Mouse (Mus musculus) heart, embryonic 14.5 days (tissue): ENCODE data around the gene Tssk1. TPM values are rescaled to one million over a fixed set of nuclear protein-coding genes. Genes with fewer than 3 reads are reported as not detected.
A peak's percentile ranks its signal among the peaks of the same experiment; 100 is the strongest.

Experiments used
- ATAC-seq: fragments of 200-750 bp; cut with Nextera tagmentation; 2 replicates; pipeline ENCODE4 v1.8.0; 2017; ENCODE audit warnings: low read depth, moderate TSS enrichment; ENCODE audit not compliant: insufficient number of reproducible peaks, insufficient read depth, low FRiP score
- H3K27ac ChIP-seq, 2 experiments: fragments of 200-500 bp in 1 of 2; fragments of 300-500 bp in 1 of 2; sonication (generic) in 1 of 2; replicated peaks in 1 of 2; 2 replicates each; pipeline ENCODE4 v1.5.1; 2012 to 2014; ENCODE audit warnings: low read depth in 2 of 2, low read length in 2 of 2, control low read depth in 1 of 2, mild to moderate bottlenecking in 1 of 2, mixed read lengths in 1 of 2; ENCODE audit not compliant: control insufficient read depth in 1 of 2, insufficient read depth in 1 of 2
- H3K27me3 ChIP-seq: fragments of 300-500 bp; sonication (generic); 2 replicates; pipeline ENCODE4 v1.6.1; 2014; ENCODE audit warnings: mild to moderate bottlenecking, low read length, control low read depth; ENCODE audit not compliant: control insufficient read depth, insufficient read depth
- H3K36me3 ChIP-seq: fragments of 300-500 bp; sonication (generic); 2 replicates; pipeline ENCODE4 v1.6.1; 2014; ENCODE audit warnings: mild to moderate bottlenecking, control low read depth, low read length, mixed read lengths; ENCODE audit not compliant: control insufficient read depth, insufficient read depth
- H3K4me1 ChIP-seq, 2 experiments: fragments of 200-500 bp in 1 of 2; fragments of 300-500 bp in 1 of 2; sonication (generic) in 1 of 2; 2 replicates each; pipeline ENCODE4 v1.6.1; 2012 to 2014; ENCODE audit warnings: low read length in 2 of 2, control low read depth in 1 of 2, mixed read lengths in 1 of 2; ENCODE audit not compliant: control insufficient read depth in 2 of 2, insufficient read depth in 2 of 2
- H3K4me2 ChIP-seq: fragments of 300-500 bp; sonication (generic); 2 replicates; pipeline ENCODE4 v1.6.1; 2014; ENCODE audit warnings: mild to moderate bottlenecking, low read length
- H3K4me3 ChIP-seq, 2 experiments: fragments of 200-500 bp in 1 of 2; fragments of 300-500 bp in 1 of 2; sonication (generic) in 1 of 2; 2 replicates each; pipeline ENCODE4 v1.5.1; 2012 to 2014; ENCODE audit warnings: low read length in 2 of 2, mild to moderate bottlenecking in 2 of 2, control low read depth in 1 of 2, low read depth in 1 of 2, moderate library complexity in 1 of 2; ENCODE audit not compliant: control insufficient read depth in 1 of 2, insufficient read depth in 1 of 2
- H3K9ac ChIP-seq: fragments of 300-500 bp; sonication (generic); 2 replicates; pipeline ENCODE4 v1.6.1; 2014; ENCODE audit warnings: mild to moderate bottlenecking, low read length
- H3K9me3 ChIP-seq: fragments of 300-500 bp; sonication (generic); 2 replicates; pipeline ENCODE4 v1.6.1; 2016; ENCODE audit warnings: low read length, control low read depth; ENCODE audit not compliant: control insufficient read depth
- WGBS: fragments of 180-500 bp; shearing (Covaris S2); extraction: QIAGEN DNeasy Blood & Tissue Kit; methylation state at CpG from one replicate; pipeline ENCODE4 v1.1.7; 2014; 5-methylcytosine and 5-hydroxymethylcytosine counted together
- polyA plus RNA-seq: library from polyadenylated mRNA; unstranded; fragments of >200 nt; fragmentation: Nextera tagmentation; extraction: Ambion mirVana; gene quantifications from 2 replicates; pipeline ENCODE4 v1.2.1, GENCODE M21; 2014

Gene Tssk1
- polyA plus RNA-seq, 1 experiment from 2014 or later: not detected

- Histone ChIP-seq H3K9ac (no peak overlapping the region), H3K27me3 (no peaks in the 10 kb centered on the region), H3K9me3 (no peaks in the 10 kb centered on the region), H3K36me3 (peaks cover 71% of the 10 kb centered on the region), H3K4me1 (no peaks in the 10 kb centered on the region), H3K4me3 (no peak overlapping the region), H3K4me2 (no peak overlapping the region), H3K27ac (no peak overlapping the region)
- no peak for ATAC-seq
Measured at GRCm38 (mm10) chr16:17858592-17858991, 35.4 kb upstream of the Tssk1 start.

- no peaks in the 10 kb centered on the region for H3K27me3 ChIP-seq
- H3K27ac ChIP-seq: no peak overlapping the region
- H3K4me2 ChIP-seq: no peak overlapping the region
- no peak for ATAC-seq
- 83% methylated on average over 2 of the region's 2 CpGs for WGBS
- H3K9me3 ChIP-seq: no peaks in the 10 kb centered on the region
- H3K4me1 ChIP-seq: no peaks in the 10 kb centered on the region
- H3K4me3 ChIP-seq: no peak overlapping the region
- H3K9ac ChIP-seq: no peak overlapping the region
- H3K36me3 ChIP-seq: peaks cover 38% of the 10 kb centered on the region; the same call in 1 of the 2 replicates
Measured at GRCm38 (mm10) chr16:17865293-17865692, 28.7 kb upstream of the Tssk1 start.

GRCm38 (mm10) chr16:17865770-17866169 lies 28.3 kb upstream of the Tssk1 start:
- WGBS: 71% methylated on average over 6 of the region's 6 CpGs
- ATAC-seq: no peak
- no peak overlapping the region for H3K27ac ChIP-seq
- peaks cover 38% of the 10 kb centered on the region; the same call in 1 of the 2 replicates for H3K36me3 ChIP-seq
- H3K4me3 ChIP-seq: no peak overlapping the region
- H3K4me1 ChIP-seq: peaks cover 0 to 1% of the 10 kb centered on the region in 2 experiments; a peak in 1 of 4 replicates
- no peak overlapping the region for H3K4me2 ChIP-seq
- H3K27me3 ChIP-seq: no peaks in the 10 kb centered on the region
- no peak overlapping the region for H3K9ac ChIP-seq
- H3K9me3 ChIP-seq: no peaks in the 10 kb centered on the region

- Histone ChIP-seq H3K27ac (no peak overlapping the region), H3K27me3 (no peaks in the 10 kb centered on the region), H3K9me3 (no peaks in the 10 kb centered on the region), H3K4me1 (peaks cover 16 to 44% of the 10 kb centered on the region in 2 experiments), H3K9ac (no peak overlapping the region), H3K4me2 (no peak overlapping the region), H3K4me3 (no peak overlapping the region), H3K36me3 (peaks cover 28% of the 10 kb centered on the region)
- no peak for ATAC-seq
- WGBS: 28% methylated on average over 5 of the region's 5 CpGs
Measured at GRCm38 (mm10) chr16:17871248-17871647, 22.8 kb upstream of the Tssk1 start.

GRCm38 (mm10) chr16:17872995-17873394 lies 21.0 kb upstream of the Tssk1 start:
- H3K9me3 ChIP-seq: no peaks in the 10 kb centered on the region
- no peak overlapping the region for H3K4me3 ChIP-seq
- no peaks in the 10 kb centered on the region for H3K27me3 ChIP-seq
- H3K27ac ChIP-seq: peak overlapping the region; percentile 9 to 37; a peak in 2 of 4 replicates
- WGBS: 18% methylated on average over 4 of the region's 4 CpGs
- H3K36me3 ChIP-seq: peaks cover 24% of the 10 kb centered on the region
- peaks cover 16 to 45% of the 10 kb centered on the region in 2 experiments for H3K4me1 ChIP-seq
- no peak overlapping the region for H3K9ac ChIP-seq
- 0 out of 2 replicates have a peak overlapping the region, but pooled peaks have one; percentile 8 for H3K4me2 ChIP-seq
- ATAC-seq: no peak

GRCm38 (mm10) chr16:17875174-17875573 lies 18.8 kb upstream of the Tssk1 start:
- no peak overlapping the region for H3K4me2 ChIP-seq
- H3K27me3 ChIP-seq: no peaks in the 10 kb centered on the region
- ATAC-seq: 0 out of 2 replicates have a peak, but pooled peaks have one; percentile 14
- WGBS: 26% methylated on average over 4 of the region's 4 CpGs
- H3K4me3 ChIP-seq: no peak overlapping the region
- H3K36me3 ChIP-seq: peaks cover 15% of the 10 kb centered on the region
- H3K9me3 ChIP-seq: no peaks in the 10 kb centered on the region
- peaks cover 18 to 49% of the 10 kb centered on the region in 2 experiments for H3K4me1 ChIP-seq
- no peak overlapping the region for H3K9ac ChIP-seq
- H3K27ac ChIP-seq: peak overlapping the region; percentile 34 to 64

GRCm38 (mm10) chr16:17876096-17876495 lies 17.9 kb upstream of the Tssk1 start:
- no peak overlapping the region for H3K4me3 ChIP-seq

GRCm38 (mm10) chr16:17879571-17879970 lies 14.5 kb upstream of the Tssk1 start:
- 81% methylated on average over 4 of the region's 4 CpGs for whole genome bisulfite sequencing
- peaks cover 8% of the 10 kb centered on the region; the same call in 1 of the 2 replicates for H3K36me3 ChIP-seq
- H3K27me3 ChIP-seq: no peaks in the 10 kb centered on the region
- H3K4me3 ChIP-seq: no peak overlapping the region
- H3K27ac ChIP-seq: no peak overlapping the region
- no peak overlapping the region for H3K4me2 ChIP-seq
- no peaks in the 10 kb centered on the region for H3K9me3 ChIP-seq
- H3K4me1 ChIP-seq: peaks cover 11 to 27% of the 10 kb centered on the region in 2 experiments
- no peak overlapping the region for H3K9ac ChIP-seq
- no peak for ATAC-seq

More at GRCm38 (mm10) chr16:17876096-17876495, 17.9 kb upstream of the Tssk1 start:
- no peak for ATAC-seq
- Histone ChIP-seq H3K36me3 (peaks cover 9% of the 10 kb centered on the region), H3K9me3 (no peaks in the 10 kb centered on the region), H3K9ac (no peak overlapping the region), H3K27me3 (no peaks in the 10 kb centered on the region), H3K4me1 (peaks cover 18 to 45% of the 10 kb centered on the region in 2 experiments), H3K4me2 (no peak overlapping the region), H3K27ac (no peak overlapping the region)
- WGBS: 90% methylated on average over 1 of the region's 1 CpGs
